8 mouse cellular contexts compared by ENCODE assay signal in the genomic region with DNA sequence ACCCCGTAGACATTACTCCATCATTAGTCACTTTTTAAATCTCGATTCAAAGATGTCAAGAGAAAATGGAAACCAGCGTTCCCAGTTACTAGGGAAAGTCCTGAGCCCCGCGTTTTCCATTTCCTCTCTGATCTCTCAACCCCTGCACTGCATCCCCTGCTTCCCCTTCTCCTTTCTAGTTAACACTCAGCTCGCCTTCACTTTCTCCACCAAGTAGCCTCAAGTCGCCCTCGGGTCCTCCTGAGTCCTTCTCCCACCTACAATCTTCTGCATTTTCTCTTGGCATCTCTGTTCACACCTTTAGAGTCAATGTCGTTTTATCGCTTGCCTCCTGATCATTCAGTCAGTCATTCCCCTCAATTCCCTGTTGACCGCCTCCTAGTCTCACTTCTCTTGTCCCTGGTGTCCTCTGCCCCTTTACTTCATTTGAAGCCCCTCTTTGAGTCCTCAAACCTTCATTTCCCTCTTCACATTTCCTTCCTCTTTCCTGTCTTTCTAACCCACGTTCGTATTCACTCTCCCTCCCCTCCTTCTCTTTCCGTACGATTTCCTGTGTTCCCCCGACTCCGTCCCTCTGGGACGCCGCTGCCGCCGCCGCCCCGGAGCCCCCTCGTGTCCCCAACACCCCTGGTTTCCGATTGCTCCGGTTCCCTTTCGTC. TPM values are rescaled to one million over a fixed set of nuclear protein-coding genes. Genes with fewer than 3 reads are reported as not detected.
A peak's percentile ranks its signal among the peaks of the same experiment; 100 is the strongest.
DNase-seq lines count a peak whose midpoint lies in the region; ATAC-seq and TF ChIP-seq lines count a peak whose summit lies in the region.

No protein-coding gene starts in this region.

- peak overlapping the region; percentile 91 for H3K9ac ChIP-seq in hindbrain, embryonic 16.5 days (ENCODE audit: low read depth, low read length)
- H3K9ac ChIP-seq in midbrain, embryonic 14.5 days (replicated peaks; ENCODE audit: low read length), result peak overlapping the region; percentile 93

- no peaks in the 10 kb centered on the region for H3K4me1 ChIP-seq in cerebellum, adult 2 months (ENCODE audit: control insufficient read depth, insufficient read depth, low read length)
- peaks cover 10% of the 10 kb centered on the region for H3K4me1 ChIP-seq in embryonic fibroblast, embryonic 13.5 days (ENCODE audit: control insufficient read depth, insufficient read depth, low read length)
- peaks cover 8% of the 10 kb centered on the region for H3K4me1 ChIP-seq in hindbrain, embryonic 16.5 days (ENCODE audit: control insufficient read depth, insufficient read depth, low read depth, low read length)
- peaks cover 12% of the 10 kb centered on the region for H3K4me1 ChIP-seq in midbrain, embryonic 14.5 days (ENCODE audit: control insufficient read depth, insufficient read depth, low read length)

- no peaks in the 10 kb centered on the region for H3K27me3 ChIP-seq in cerebellum, adult 2 months (ENCODE audit: control insufficient read depth, insufficient read depth, low read length)
- H3K27me3 ChIP-seq in hindbrain, embryonic 16.5 days (replicated peaks; ENCODE audit: control insufficient read depth, insufficient read depth, low read length), result no peaks in the 10 kb centered on the region
- H3K27me3 ChIP-seq in midbrain, embryonic 14.5 days (ENCODE audit: control insufficient read depth, insufficient read depth, low read length), result no peaks in the 10 kb centered on the region

- H3K9me3 ChIP-seq in hindbrain, embryonic 16.5 days (ENCODE audit: control insufficient read depth, low read length), result no peaks in the 10 kb centered on the region
- no peaks in the 10 kb centered on the region for H3K9me3 ChIP-seq in midbrain, embryonic 14.5 days (ENCODE audit: control insufficient read depth, low read length)

- no peak overlapping the region for H3K27ac ChIP-seq in cerebellum, adult 2 months (ENCODE audit: insufficient read depth, low read length)
- H3K27ac ChIP-seq in embryonic fibroblast, embryonic 13.5 days (ENCODE audit: insufficient read depth, low read length), result peak overlapping the region; percentile 78
- H3K27ac ChIP-seq in hindbrain, embryonic 16.5 days (ENCODE audit: low read depth, low read length), result peak overlapping the region; percentile 93
- H3K27ac ChIP-seq in midbrain, embryonic 14.5 days (replicated peaks; ENCODE audit: low read depth, low read length), result peak overlapping the region; percentile 89

- no peaks in the 10 kb centered on the region for H3K36me3 ChIP-seq in hindbrain, embryonic 16.5 days (ENCODE audit: control insufficient read depth, insufficient read depth, low read length)
- H3K36me3 ChIP-seq in midbrain, embryonic 14.5 days (ENCODE audit: control insufficient read depth, insufficient read depth, low read length), result no peaks in the 10 kb centered on the region

- TF ChIP-seq POLR2A in cerebellum, adult 2 months (IDR thresholded peaks at IDR 0.05; ENCODE audit: borderline replicate concordance, insufficient read depth, low read length), result no peak
- TF ChIP-seq POLR2A in embryonic fibroblast, embryonic 13.5 days (IDR thresholded peaks at IDR 0.05; ENCODE audit: low read depth, low read length), result no peak

- H3K4me3 ChIP-seq in cerebellum, adult 2 months (replicated peaks; ENCODE audit: insufficient read depth, low read depth, low read length), result peak overlapping the region; percentile 71
- peak overlapping the region; percentile 71 for H3K4me3 ChIP-seq in embryonic fibroblast, embryonic 13.5 days (ENCODE audit: insufficient read depth, low read length)
- peak overlapping the region; percentile 85 for H3K4me3 ChIP-seq in hindbrain, embryonic 16.5 days (ENCODE audit: low read length)
- H3K4me3 ChIP-seq in midbrain, embryonic 14.5 days (replicated peaks; ENCODE audit: low read depth, low read length), result peak overlapping the region; percentile 93

- DNase-seq in cerebellum, adult 2 months, result no peak
- DNase-seq in cerebellum, adult 9-10 months, result no peak
- peak; percentile 51 for DNase-seq in 416B (ENCODE audit: low read depth)
- DNase-seq in midbrain, embryonic 14.5 days, result no peak
- DNase-seq in right cerebral cortex, adult 18-20 months, result no peak
- no peak for DNase-seq in layer of hippocampus, postnatal 14 days (ENCODE audit: low spot score in 2 of 2)

- no peak for ATAC-seq in hindbrain, embryonic 16.5 days
- ATAC-seq in midbrain, embryonic 14.5 days (ENCODE audit: low FRiP score, low TSS enrichment), result no peak

- 4% methylated on average over 27 of the region's 27 CpGs for WGBS in cerebellum, adult 2 months
- WGBS in hindbrain, embryonic 16.5 days, result 3% methylated on average over 27 of the region's 27 CpGs
- 3% methylated on average over 27 of the region's 27 CpGs for WGBS in midbrain, embryonic 14.5 days

- TF ChIP-seq CTCF in cerebellum, adult 2 months (IDR thresholded peaks at IDR 0.05; ENCODE audit: borderline replicate concordance, insufficient read depth, low read depth, low read length), result no peak
- no peak for TF ChIP-seq CTCF in embryonic fibroblast, embryonic 13.5 days (IDR thresholded peaks at IDR 0.05; ENCODE audit: borderline replicate concordance, insufficient read depth, low read length)

- peak overlapping the region; percentile 85 for H3K4me2 ChIP-seq in hindbrain, embryonic 16.5 days (ENCODE audit: low read length)
- H3K4me2 ChIP-seq in midbrain, embryonic 14.5 days (ENCODE audit: low read length), result peak overlapping the region; percentile 79

RNA-seq across cellular contexts. Expression of gene Rab8b, which starts 0.7 kb away (rescaled TPM):
- polyA plus RNA-seq in cerebellum, adult 2 months (2012; rRNA removed), result 13.7 and 15.3 TPM in 2 replicates
- polyA plus RNA-seq in embryonic fibroblast, embryonic 13.5 days (2011; ENCODE audit: insufficient read length, low read depth, missing spikeins), result 31.9 and 32.5 TPM in 2 replicates
- 36.2 and 40.4 TPM in 2 replicates for polyA plus RNA-seq in hindbrain, embryonic 16.5 days (2015; fragmentation: Nextera tagmentation; extraction: Ambion mirVana)
- polyA plus RNA-seq in midbrain, embryonic 14.5 days (2014; fragmentation: Nextera tagmentation; extraction: Ambion mirVana), result 20.8 and 27.6 TPM in 2 replicates
- total RNA-seq in layer of hippocampus, postnatal 14 days (2021), result 10 to 100 TPM; 31.6 to 33.7 TPM

RNA-seq across cellular contexts. Expression of gene Rps27l, which starts 27.1 kb away (rescaled TPM):
- 53.7 and 55.7 TPM in 2 replicates for polyA plus RNA-seq in cerebellum, adult 2 months (2012; rRNA removed)
- 664 and 850 TPM in 2 replicates for polyA plus RNA-seq in embryonic fibroblast, embryonic 13.5 days (2011; ENCODE audit: insufficient read length, low read depth, missing spikeins)
- polyA plus RNA-seq in hindbrain, embryonic 16.5 days (2015; fragmentation: Nextera tagmentation; extraction: Ambion mirVana), result 204 and 212 TPM in 2 replicates
- 245 and 251 TPM in 2 replicates for polyA plus RNA-seq in midbrain, embryonic 14.5 days (2014; fragmentation: Nextera tagmentation; extraction: Ambion mirVana)
- 10 to 100 TPM; 49.5 to 53.1 TPM for total RNA-seq in layer of hippocampus, postnatal 14 days (2021)

RNA-seq across cellular contexts. Expression of gene Lactb, which starts 56.5 kb away (rescaled TPM):
- polyA plus RNA-seq in cerebellum, adult 2 months (2012; rRNA removed), result 13.2 and 13.6 TPM in 2 replicates
- polyA plus RNA-seq in embryonic fibroblast, embryonic 13.5 days (2011; ENCODE audit: insufficient read length, low read depth, missing spikeins), result 15.4 and 21.9 TPM in 2 replicates
- polyA plus RNA-seq in hindbrain, embryonic 16.5 days (2015; fragmentation: Nextera tagmentation; extraction: Ambion mirVana), result 12.1 and 12.3 TPM in 2 replicates
- polyA plus RNA-seq in midbrain, embryonic 14.5 days (2014; fragmentation: Nextera tagmentation; extraction: Ambion mirVana), result 14.2 and 14.8 TPM in 2 replicates
- 10 to 100 TPM; 15.2 to 18.0 TPM for total RNA-seq in layer of hippocampus, postnatal 14 days (2021)
